Mouse (Mus musculus) kidney, adult 11 months (tissue): ENCODE results near the gene Dnajc8.
"Not testable (repeated sequence)": the region's sequence is repeated elsewhere in the genome, so short reads cannot be mapped to it uniquely, and the experiment has no call there.

ENCODE experiments used
- DNase-seq: peaks from one replicate; pipeline ENCODE4 v3.0.0; 2022

The Dnajc8 gene

GRCm38 (mm10) chr4:132569115-132569514, 33.8 kb downstream of the Dnajc8 start:
- DNase-seq = no peak

GRCm38 (mm10) chr4:132571190-132571589, 35.8 kb downstream of the Dnajc8 start:
- no peak for DNase-seq

DNA sequence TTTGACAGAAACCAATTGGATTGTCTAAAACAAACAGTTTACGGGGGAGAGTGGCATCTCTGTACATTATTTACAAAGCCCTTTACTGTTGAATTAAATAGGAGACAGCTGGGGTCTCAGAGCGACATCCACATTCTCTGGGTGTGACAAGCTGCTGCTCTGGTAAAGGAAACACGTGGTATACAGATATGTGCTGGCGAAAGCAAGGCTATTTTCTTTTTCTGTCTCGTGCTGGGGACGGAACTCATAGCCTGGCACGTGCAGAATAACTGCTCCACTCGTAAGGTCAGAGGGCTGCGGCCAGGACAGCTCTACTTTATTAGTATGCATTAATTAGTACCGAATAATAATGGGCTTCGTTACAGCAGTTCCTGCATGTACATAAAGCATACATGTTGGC, 38.0 kb downstream of the Dnajc8 start:
- no peak for DNase-seq

DNA sequence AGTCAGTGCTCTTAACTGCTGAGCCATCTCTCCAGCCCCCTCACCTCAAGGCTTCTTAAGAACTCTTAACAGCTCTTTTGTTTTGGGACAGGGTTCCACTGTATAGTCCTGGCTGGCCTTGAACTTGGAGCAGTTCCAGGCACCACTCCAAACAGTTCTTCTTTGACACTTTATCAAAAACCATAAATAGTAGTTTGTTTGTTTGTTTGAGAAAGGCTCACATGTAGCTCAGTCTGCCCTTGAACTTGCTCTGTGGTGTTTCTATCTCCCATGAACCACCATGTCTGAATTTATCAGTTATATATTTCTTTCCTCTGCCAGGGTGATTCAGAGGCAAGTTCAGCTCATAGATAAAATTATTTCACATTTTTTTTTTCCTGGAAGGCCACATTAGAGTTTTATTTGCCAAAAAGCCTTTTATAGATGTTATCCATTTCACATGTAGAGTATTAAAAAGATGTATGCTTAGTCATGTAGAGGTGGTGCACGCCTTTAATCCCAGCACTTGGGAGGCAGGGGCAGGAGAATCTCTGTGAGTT, 39.5 kb downstream of the Dnajc8 start:
- no peak for DNase-seq

DNA sequence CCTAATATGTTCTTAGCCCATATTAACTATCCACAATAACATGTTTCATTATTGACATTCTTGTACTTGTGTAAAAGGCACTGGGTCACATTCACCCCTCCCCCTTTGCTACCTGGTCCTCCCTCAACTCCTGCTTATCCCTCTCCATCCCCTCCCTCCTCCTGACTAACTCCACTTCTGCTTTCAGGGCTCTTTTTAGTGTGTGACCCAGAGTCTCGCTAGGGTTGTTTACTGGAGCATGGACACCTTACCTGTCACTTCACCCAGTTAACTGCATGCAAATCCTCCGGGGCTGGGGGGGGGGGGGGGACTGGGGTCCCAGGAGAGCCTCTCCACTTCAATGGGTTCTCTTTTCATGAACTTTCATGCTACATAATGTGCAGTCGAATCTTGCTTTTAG, 48.4 kb downstream of the Dnajc8 start:
- no peak for DNase-seq

GRCm38 (mm10) chr4:132584975-132585374, 49.6 kb downstream of the Dnajc8 start:
- DNase-seq = no peak

GRCm38 (mm10) chr4:132586282-132586681, 50.9 kb downstream of the Dnajc8 start:
- no peak for DNase-seq

GRCm38 (mm10) chr4:132588512-132588911, 53.2 kb downstream of the Dnajc8 start:
- no peak for DNase-seq

- DNase-seq = no peak
These were observed 55.3 kb downstream of the Dnajc8 start for GRCm38 (mm10) chr4:132590642-132591041.

DNA sequence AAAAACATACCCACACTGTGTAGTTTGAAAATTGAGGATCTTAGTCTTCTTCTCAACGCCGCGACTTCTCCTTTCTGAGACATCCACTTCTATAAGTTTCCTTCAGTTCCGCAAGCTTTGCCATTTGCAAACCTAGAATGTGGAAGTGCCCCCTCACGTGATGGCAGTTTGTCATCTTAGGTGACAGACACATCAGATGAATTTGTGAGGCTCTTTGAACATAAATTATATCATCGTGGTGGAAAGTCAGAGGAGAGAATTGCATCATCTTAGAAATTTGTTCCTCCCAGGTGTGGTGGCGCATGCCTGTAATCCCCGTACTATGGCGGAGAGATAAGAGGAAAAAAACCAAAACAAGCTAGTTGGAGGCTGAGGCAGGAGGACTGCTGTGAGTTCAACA, 57.6 kb downstream of the Dnajc8 start:
- no peak for DNase-seq

DNA sequence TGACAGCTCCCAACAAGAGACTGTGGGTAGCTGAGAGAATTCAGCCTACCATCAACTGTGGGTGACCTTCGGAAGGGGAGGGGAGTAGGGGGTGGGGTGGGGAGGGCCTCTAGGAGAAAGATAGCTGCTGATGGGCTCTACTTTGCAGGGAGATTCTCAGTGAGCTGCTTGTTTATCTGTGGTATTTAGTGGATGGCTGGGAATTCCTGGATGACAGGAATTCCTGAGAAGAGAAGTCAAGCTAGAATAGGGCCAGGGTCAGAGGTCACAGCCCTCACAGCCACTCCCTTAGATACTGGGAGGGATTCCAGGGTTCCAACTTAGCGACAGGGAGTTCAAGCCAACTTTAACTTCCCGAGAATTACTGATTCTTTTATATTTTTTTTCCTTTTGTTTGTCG, 58.8 kb downstream of the Dnajc8 start:
- no peak for DNase-seq

- no peak for DNase-seq
These were observed 63.5 kb downstream of the Dnajc8 start for GRCm38 (mm10) chr4:132598861-132599260.

DNA sequence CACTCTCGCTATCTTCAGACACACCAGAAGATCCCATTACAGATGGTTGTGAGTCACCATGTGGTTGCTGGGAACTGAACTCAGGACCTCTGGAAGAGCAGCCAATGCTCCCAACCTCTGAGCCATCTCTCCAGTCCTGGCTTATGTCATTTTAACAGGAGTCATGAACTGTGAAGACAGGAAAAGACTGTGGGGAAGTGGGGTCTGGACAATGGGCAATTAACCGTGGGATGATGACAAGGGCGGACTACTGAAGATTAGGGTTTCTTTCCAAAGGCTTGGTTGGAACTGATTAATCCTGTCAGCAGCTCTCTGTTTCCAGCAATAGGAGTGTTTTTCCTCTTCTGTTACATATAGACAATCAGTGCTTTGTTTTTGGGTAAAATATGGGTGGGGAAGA, 64.4 kb downstream of the Dnajc8 start:
- DNase-seq = no peak

DNA sequence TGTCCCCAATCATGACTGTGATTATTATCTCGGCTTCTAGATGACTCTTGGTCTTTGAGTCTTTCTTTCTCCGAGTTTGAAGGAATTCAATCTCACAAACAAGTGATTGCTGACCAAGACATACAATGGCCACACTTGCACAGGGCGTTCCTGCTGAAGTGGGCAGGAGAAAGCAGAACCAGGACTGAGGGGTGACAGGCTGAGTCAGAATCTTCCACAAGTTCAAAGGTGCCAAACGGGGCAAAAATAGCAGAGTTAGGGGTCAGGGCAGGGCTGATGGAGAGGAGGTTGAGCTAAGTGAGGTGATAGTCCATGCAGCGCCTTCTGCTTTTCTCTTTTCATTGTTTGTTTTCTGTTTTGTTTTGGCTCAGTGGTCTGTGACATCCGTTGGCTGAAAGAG, 65.1 kb downstream of the Dnajc8 start:
- no peak for DNase-seq

DNA sequence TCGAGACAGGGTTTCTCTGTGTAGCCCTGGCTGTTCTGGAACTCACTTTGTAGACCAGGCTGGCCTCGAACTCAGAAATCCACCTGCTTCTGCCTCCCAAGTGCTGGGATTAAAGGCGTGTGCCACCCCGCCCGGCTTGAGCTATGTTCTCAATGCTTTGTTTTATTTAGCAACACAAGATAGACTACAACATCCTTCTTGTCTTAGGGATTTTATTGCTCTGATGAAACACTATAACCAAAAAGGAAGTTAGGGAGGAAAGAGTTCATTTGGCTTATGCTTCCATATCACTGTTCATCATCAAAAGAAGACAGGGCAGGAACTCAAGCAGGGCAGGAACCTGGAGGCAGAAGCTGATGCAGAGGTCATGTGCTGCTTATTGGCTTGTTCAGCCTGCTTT, 65.9 kb downstream of the Dnajc8 start:
- not testable (repeated sequence) for DNase-seq
